Mouse (Mus musculus) C2C12 (cell line): ENCODE measurements around the gene Ssh2. TPM values are rescaled to one million over a fixed set of nuclear protein-coding genes. Genes with fewer than 3 reads are reported as not detected.

Experiments
- H3K27me3 ChIP-seq: one replicate; pipeline ENCODE4 v1.6.1; 2011; ENCODE audit not compliant: control insufficient read depth, insufficient read depth, insufficient read length
- H3K36me3 ChIP-seq: one replicate; pipeline ENCODE4 v1.6.1; 2011; ENCODE audit not compliant: control insufficient read depth, insufficient read depth
- H3K4me3 ChIP-seq: one replicate; pipeline ENCODE4 v1.5.1; 2011; ENCODE audit warnings: mild to moderate bottlenecking, control low read depth; ENCODE audit not compliant: poor library complexity, insufficient read depth, severe bottlenecking
- H3K79me2 ChIP-seq: one replicate; pipeline ENCODE4 v1.6.1; 2011; ENCODE audit not compliant: control insufficient read depth, insufficient read depth
- H3K79me3 ChIP-seq: one replicate; pipeline ENCODE4 v1.6.1; 2011; ENCODE audit warnings: low read depth, control low read depth
- H3ac ChIP-seq: one replicate; pipeline ENCODE3; 2011; ENCODE audit warnings: low read depth; ENCODE audit not compliant: control insufficient read depth, insufficient read length
- CEBPB ChIP-seq: IDR thresholded peaks from one replicate; pipeline ENCODE4 v1.6.1; 2011; ENCODE audit warnings: low read depth, mild to moderate bottlenecking, control low read depth, moderate library complexity
- CTCF ChIP-seq: IDR thresholded peaks from one replicate; pipeline ENCODE4 v1.5.1; 2011; ENCODE audit not compliant: control insufficient read depth, insufficient read depth, insufficient read length
- FOSL1 ChIP-seq: IDR thresholded peaks from one replicate; pipeline ENCODE4 v1.8.0; 2011; ENCODE audit warnings: mild to moderate bottlenecking, low read length; ENCODE audit not compliant: poor library complexity, insufficient read depth, severe bottlenecking
- MAX ChIP-seq: IDR thresholded peaks from one replicate; pipeline ENCODE4 v1.6.1; 2011; ENCODE audit warnings: mild to moderate bottlenecking, control low read depth
- MYOD1 ChIP-seq: IDR thresholded peaks from one replicate; pipeline ENCODE4 v1.6.1; 2011; ENCODE audit warnings: low read depth; ENCODE audit not compliant: control insufficient read depth, insufficient read length
- MYOG ChIP-seq: IDR thresholded peaks from one replicate; pipeline ENCODE4 v1.6.1; 2011; ENCODE audit not compliant: control insufficient read depth, insufficient read length; ENCODE audit errors: extremely low read depth
- USF1 ChIP-seq: IDR thresholded peaks from one replicate; pipeline ENCODE4 v1.6.1; 2011; ENCODE audit warnings: low read depth, mild to moderate bottlenecking, control low read depth, moderate library complexity
- polyA plus RNA-seq: library from polyadenylated mRNA; unstranded; fragments of >200 nt; fragmentation: generic; extraction: Trizol; gene quantifications from one replicate; pipeline ENCODE4 v1.2.1, GENCODE M21; 2012; ENCODE audit warnings: missing spikeins

The Ssh2 gene
- polyA plus RNA-seq, 1 experiment: 2.7 TPM

DNA sequence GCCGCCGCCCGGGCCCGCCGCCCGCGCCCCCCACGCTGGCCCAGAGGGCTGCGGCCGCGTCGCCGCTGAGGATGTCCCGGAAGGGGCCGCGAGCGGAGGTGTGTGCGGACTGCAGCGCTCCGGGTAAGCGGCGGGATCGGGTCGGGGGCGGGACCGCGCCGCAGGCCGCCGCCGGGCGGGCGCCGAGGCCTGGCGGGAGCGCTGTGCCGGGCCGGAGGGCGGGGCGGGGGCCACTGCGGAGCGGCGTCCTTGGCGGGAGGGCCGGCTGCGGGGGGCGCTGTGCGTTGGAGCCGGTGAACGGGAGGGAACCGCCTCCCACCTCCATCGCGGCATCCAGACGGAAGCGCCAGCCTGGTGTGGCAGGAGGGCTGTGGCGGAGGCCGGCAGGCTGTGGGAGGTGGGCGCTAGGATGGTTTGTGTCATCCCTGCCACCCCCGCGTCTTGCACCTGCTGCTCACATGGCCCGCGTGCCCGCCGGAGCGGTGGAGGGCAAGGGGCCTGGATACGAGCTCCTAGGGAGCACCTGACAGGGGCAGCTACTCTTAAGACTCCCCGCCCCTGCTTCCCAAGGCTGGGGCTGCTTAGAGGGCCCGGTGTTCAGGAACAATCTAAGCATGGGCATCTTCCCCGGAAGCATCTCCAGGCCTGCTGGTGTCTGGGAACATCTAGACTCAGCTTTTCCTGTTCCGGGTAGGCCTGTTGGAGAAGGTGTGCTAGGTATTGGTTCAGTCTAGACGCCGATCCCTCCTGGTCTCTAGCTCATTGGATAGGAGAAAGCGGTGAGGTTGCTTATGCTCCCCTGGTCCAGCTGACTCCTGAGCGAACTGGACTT is 277.6 kb downstream of the Ssh2 start, which contains the start of gene Git1:
TSS of gene Git1 (plus strand) at position 51 of the 832 bp plus-strand sequence.
- Histone ChIP-seq H3ac (peak within 1 kb of the TSS; percentile 83), H3K79me2 (peaks cover 71% of the 10 kb centered on the region), H3K4me3 (peak within 1 kb of the TSS; percentile 69), H3K27me3 (no peaks in the 10 kb centered on the region), H3K36me3 (peaks cover 13% of the 10 kb centered on the region), H3K79me3 (peaks cover 54% of the 10 kb centered on the region)
- TF ChIP-seq MAX (no peak), CTCF (peak; percentile 36)

DNA sequence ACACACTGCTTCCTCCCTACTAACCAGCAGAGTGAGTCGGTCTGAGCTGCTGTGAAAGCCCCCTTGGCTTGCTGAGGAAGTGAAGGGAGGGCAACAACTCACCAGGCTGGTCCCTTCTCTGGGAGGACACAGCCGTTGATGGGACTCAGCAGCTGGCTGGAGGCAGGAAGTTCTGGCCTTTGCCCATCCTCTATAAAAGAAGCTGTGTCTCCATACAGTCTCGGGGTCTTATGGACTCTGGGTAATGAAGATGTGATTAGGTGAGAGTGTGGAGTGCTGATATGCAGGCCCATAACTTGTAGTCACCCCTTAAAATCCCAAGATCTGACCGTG is 278.2 kb downstream of the Ssh2 start:
- H3K79me3 ChIP-seq: peaks cover 53% of the 10 kb centered on the region
- TF ChIP-seq USF1: no peak
- peak; percentile 43 for TF ChIP-seq MYOD1
- H3K36me3 ChIP-seq: peaks cover 16% of the 10 kb centered on the region
- H3ac ChIP-seq: peak overlapping the region; percentile 58
- peaks cover 71% of the 10 kb centered on the region for H3K79me2 ChIP-seq
- peak overlapping the region; percentile 69 for H3K4me3 ChIP-seq
- H3K27me3 ChIP-seq: no peaks in the 10 kb centered on the region

- H3K79me2 ChIP-seq: peaks cover 74% of the 10 kb centered on the region
These were observed 278.7 kb downstream of the Ssh2 start for GRCm38 (mm10) chr11:77494782-77495181.

GRCm38 (mm10) chr11:77495507-77495906 is 279.4 kb downstream of the Ssh2 start:
- H3K79me2 ChIP-seq: peaks cover 72% of the 10 kb centered on the region
- no peak for TF ChIP-seq MYOD1
- no peak for TF ChIP-seq CTCF
- TF ChIP-seq USF1: no peak
- TF ChIP-seq MYOG: no peak
- no peak for TF ChIP-seq CEBPB
- no peak for TF ChIP-seq FOSL1
- no peak for TF ChIP-seq MAX
- peaks cover 27% of the 10 kb centered on the region for H3K36me3 ChIP-seq
- no peak overlapping the region for H3K4me3 ChIP-seq
- H3K27me3 ChIP-seq: no peaks in the 10 kb centered on the region
- no peak overlapping the region for H3ac ChIP-seq
- H3K79me3 ChIP-seq: peaks cover 53% of the 10 kb centered on the region

More at GRCm38 (mm10) chr11:77494782-77495181, 278.7 kb downstream of the Ssh2 start:
- peaks cover 53% of the 10 kb centered on the region for H3K79me3 ChIP-seq
- TF ChIP-seq CTCF (no peak), MYOD1 (no peak)
- H3ac ChIP-seq: peak overlapping the region; percentile 58
- no peaks in the 10 kb centered on the region for H3K27me3 ChIP-seq
- H3K36me3 ChIP-seq: peaks cover 20% of the 10 kb centered on the region
- H3K4me3 ChIP-seq: peak overlapping the region; percentile 69

DNA sequence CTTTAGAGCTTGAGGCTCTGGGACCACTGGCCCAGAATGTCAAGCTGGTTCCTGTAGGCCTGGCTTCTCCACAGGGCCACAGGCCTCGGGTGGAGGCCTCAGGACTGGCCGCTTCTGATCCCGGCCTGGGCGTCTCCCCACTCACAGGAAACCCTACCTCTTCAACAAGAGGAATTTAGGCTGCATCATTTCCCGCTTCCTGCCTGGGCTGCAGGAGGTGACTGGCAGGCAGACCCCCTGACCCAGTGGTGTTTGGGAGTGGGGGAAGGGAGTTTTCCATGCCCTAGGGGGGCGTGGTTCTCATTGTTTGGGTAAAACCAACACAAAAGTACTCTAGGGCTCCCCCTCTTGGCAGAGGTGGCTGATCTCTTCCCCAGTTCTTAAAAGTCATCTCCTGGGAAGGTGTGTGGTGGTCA is 281.3 kb downstream of the Ssh2 start:
- H3K36me3 ChIP-seq: peaks cover 45% of the 10 kb centered on the region
- no peaks in the 10 kb centered on the region for H3K27me3 ChIP-seq
- no peak for TF ChIP-seq MYOD1
- no peak for TF ChIP-seq MYOG
- no peak for TF ChIP-seq USF1
- TF ChIP-seq CTCF: no peak
- TF ChIP-seq FOSL1: no peak
- TF ChIP-seq CEBPB: no peak
- no peak for TF ChIP-seq MAX
- peaks cover 86% of the 10 kb centered on the region for H3K79me2 ChIP-seq
- no peak overlapping the region for H3K4me3 ChIP-seq
- no peak overlapping the region for H3ac ChIP-seq
- peaks cover 57% of the 10 kb centered on the region for H3K79me3 ChIP-seq

DNA sequence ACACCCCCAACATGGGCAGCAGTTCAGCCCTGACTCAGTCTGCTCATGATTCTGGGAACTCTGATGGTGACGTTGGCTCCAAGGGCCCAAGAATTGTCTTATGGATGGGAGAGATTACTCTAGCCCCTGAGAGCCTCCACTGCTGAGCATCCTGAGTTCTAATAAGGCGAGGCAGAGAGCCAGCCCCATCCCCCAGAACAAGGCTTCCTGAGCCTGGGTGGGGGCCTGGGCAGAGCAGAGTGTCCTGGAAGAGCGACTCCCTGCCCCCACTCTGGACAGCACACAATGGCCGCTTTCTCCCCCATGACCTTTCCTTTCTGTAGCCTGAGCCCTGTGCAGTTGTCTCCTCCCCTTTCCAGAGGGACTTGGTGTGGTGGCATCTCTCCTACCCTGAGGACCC is 281.8 kb downstream of the Ssh2 start:
- TF ChIP-seq MYOG: no peak
- TF ChIP-seq CEBPB: no peak
- TF ChIP-seq FOSL1: no peak
- no peak for TF ChIP-seq MAX
- no peak for TF ChIP-seq CTCF
- no peak for TF ChIP-seq MYOD1
- no peak for TF ChIP-seq USF1
- H3K36me3 ChIP-seq: peaks cover 50% of the 10 kb centered on the region

More for the DNA sequence above, 281.8 kb downstream of the Ssh2 start:
- H3K79me2 ChIP-seq: peaks cover 86% of the 10 kb centered on the region
- peaks cover 58% of the 10 kb centered on the region for H3K79me3 ChIP-seq
- no peak overlapping the region for H3K4me3 ChIP-seq
- H3K27me3 ChIP-seq: no peaks in the 10 kb centered on the region
- no peak overlapping the region for H3ac ChIP-seq
